Mouse (Mus musculus): ENCODE measurements around the gene Plekhg2. TPM values are rescaled to one million over a fixed set of nuclear protein-coding genes. Genes with fewer than 3 reads are reported as not detected.

Plekhg2 gene
- polyA plus RNA-seq, 1 experiment from 2014 or later: 18.8 TPM

DNA sequence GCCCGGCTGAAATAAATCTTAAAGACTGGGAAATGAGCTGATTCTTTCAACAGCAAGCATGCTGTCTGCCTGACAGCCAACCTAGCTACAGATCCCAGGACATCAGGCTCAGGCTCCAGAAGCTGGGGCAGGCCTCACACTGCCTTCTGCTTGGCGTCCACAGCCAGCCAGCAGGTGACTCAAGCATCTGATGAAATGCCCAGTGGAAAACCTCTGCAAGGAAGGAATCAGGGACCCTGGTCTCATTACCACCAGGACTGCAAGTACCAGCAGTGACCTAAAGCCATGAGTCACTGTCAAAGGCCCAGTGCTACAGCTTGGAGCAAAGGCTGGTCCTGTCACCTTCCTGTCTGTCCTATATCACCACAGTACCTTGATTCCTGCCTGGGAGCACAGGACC, 36.9 kb downstream of the Plekhg2 start:
- Histone ChIP-seq H3K9me3 (ENCODE audit: control insufficient read depth, low read length) (no peaks in the 10 kb centered on the region), H3K4me2 (ENCODE audit: low read length) (no peak overlapping the region), H3K27ac (ENCODE audit: low read depth, low read length) (no peak overlapping the region), H3K4me3 (ENCODE audit: low read length) (no peak overlapping the region), H3K9ac (ENCODE audit: low read depth, low read length) (no peak overlapping the region), H3K4me1 (ENCODE audit: control insufficient read depth, insufficient read depth, low read depth, low read length) (peaks cover 12% of the 10 kb centered on the region), H3K36me3 (ENCODE audit: control insufficient read depth, insufficient read depth, low read length) (peaks cover 4% of the 10 kb centered on the region), H3K27me3 (replicated peaks; ENCODE audit: control insufficient read depth, insufficient read depth, low read length) (no peaks in the 10 kb centered on the region)
- whole genome bisulfite sequencing: 100% methylated on average over 2 of the region's 2 CpGs
- no peak for ATAC-seq

- H3K4me3 ChIP-seq (ENCODE audit: low read length): no peak overlapping the region
- WGBS: 95% methylated on average over 4 of the region's 4 CpGs
- H3K9ac ChIP-seq (ENCODE audit: low read depth, low read length): no peak overlapping the region
- no peaks in the 10 kb centered on the region for H3K27me3 ChIP-seq (replicated peaks; ENCODE audit: control insufficient read depth, insufficient read depth, low read length)
- peaks cover 12% of the 10 kb centered on the region for H3K4me1 ChIP-seq (ENCODE audit: control insufficient read depth, insufficient read depth, low read depth, low read length)
- no peak overlapping the region for H3K27ac ChIP-seq (ENCODE audit: low read depth, low read length)
- no peak for ATAC-seq
- H3K36me3 ChIP-seq (ENCODE audit: control insufficient read depth, insufficient read depth, low read length): peaks cover 12% of the 10 kb centered on the region
- no peaks in the 10 kb centered on the region for H3K9me3 ChIP-seq (ENCODE audit: control insufficient read depth, low read length)
- H3K4me2 ChIP-seq (ENCODE audit: low read length): no peak overlapping the region
Observed at GRCm38 (mm10) chr7:28334534-28334933, 37.9 kb downstream of the Plekhg2 start.

- H3K27me3 ChIP-seq (replicated peaks; ENCODE audit: control insufficient read depth, insufficient read depth, low read length): no peaks in the 10 kb centered on the region
- no peaks in the 10 kb centered on the region for H3K9me3 ChIP-seq (ENCODE audit: control insufficient read depth, low read length)
- WGBS: 100% methylated on average over 2 of the region's 2 CpGs
- peaks cover 58% of the 10 kb centered on the region for H3K36me3 ChIP-seq (ENCODE audit: control insufficient read depth, insufficient read depth, low read length)
- no peak overlapping the region for H3K27ac ChIP-seq (ENCODE audit: low read depth, low read length)
- ATAC-seq: no peak
- H3K4me3 ChIP-seq (ENCODE audit: low read length): no peak overlapping the region
- no peaks in the 10 kb centered on the region for H3K4me1 ChIP-seq (ENCODE audit: control insufficient read depth, insufficient read depth, low read depth, low read length)
- H3K9ac ChIP-seq (ENCODE audit: low read depth, low read length): no peak overlapping the region
- no peak overlapping the region for H3K4me2 ChIP-seq (ENCODE audit: low read length)
Observed at GRCm38 (mm10) chr7:28328260-28328659, 44.1 kb downstream of the Plekhg2 start.

DNA sequence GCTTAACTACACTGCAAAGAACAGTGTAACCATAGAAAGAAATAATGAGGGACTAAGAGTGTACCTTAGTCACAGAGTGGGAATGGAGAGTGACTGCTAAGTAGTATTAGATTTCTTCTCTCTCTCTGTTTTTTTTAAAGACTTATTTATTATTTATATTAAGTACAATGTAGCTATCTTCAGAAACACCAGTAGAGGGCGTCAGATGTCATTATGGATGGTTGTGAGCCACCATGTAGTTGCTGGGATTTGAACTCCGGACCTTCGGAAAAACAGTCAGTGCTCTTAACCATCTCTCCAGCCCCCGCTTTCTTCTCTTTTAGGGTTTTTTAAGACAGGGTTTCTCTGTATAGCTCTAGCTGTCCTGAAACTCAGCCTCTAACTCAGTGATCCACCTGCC, 45.9 kb downstream of the Plekhg2 start:
- Histone ChIP-seq H3K9ac (ENCODE audit: low read depth, low read length) (no peak overlapping the region), H3K4me1 (ENCODE audit: control insufficient read depth, insufficient read depth, low read depth, low read length) (no peaks in the 10 kb centered on the region)
- 78% methylated on average over 4 of the region's 4 CpGs for WGBS

GRCm38 (mm10) chr7:28325293-28325692, 47.1 kb downstream of the Plekhg2 start:
- Histone ChIP-seq H3K4me1 (ENCODE audit: control insufficient read depth, insufficient read depth, low read depth, low read length) (no peaks in the 10 kb centered on the region), H3K9me3 (ENCODE audit: control insufficient read depth, low read length) (no peaks in the 10 kb centered on the region), H3K27me3 (replicated peaks; ENCODE audit: control insufficient read depth, insufficient read depth, low read length) (no peaks in the 10 kb centered on the region), H3K36me3 (ENCODE audit: control insufficient read depth, insufficient read depth, low read length) (peaks cover 75% of the 10 kb centered on the region), H3K9ac (ENCODE audit: low read depth, low read length) (no peak overlapping the region), H3K4me3 (ENCODE audit: low read length) (no peak overlapping the region), H3K27ac (ENCODE audit: low read depth, low read length) (no peak overlapping the region), H3K4me2 (ENCODE audit: low read length) (no peak overlapping the region)
- 96% methylated on average over 8 of the region's 8 CpGs for WGBS
- no peak for ATAC-seq

More for the DNA sequence above, 45.9 kb downstream of the Plekhg2 start:
- Histone ChIP-seq H3K4me3 (ENCODE audit: low read length) (no peak overlapping the region), H3K27ac (ENCODE audit: low read depth, low read length) (no peak overlapping the region), H3K4me2 (ENCODE audit: low read length) (no peak overlapping the region), H3K36me3 (ENCODE audit: control insufficient read depth, insufficient read depth, low read length) (peaks cover 73% of the 10 kb centered on the region), H3K9me3 (ENCODE audit: control insufficient read depth, low read length) (no peaks in the 10 kb centered on the region), H3K27me3 (replicated peaks; ENCODE audit: control insufficient read depth, insufficient read depth, low read length) (no peaks in the 10 kb centered on the region)
- no peak for ATAC-seq

GRCm38 (mm10) chr7:28321974-28322720, 50.3 kb downstream of the Plekhg2 start:
- Histone ChIP-seq H3K9me3 (ENCODE audit: control insufficient read depth, low read length) (no peaks in the 10 kb centered on the region), H3K27me3 (replicated peaks; ENCODE audit: control insufficient read depth, insufficient read depth, low read length) (no peaks in the 10 kb centered on the region), H3K4me3 (ENCODE audit: low read length) (no peak overlapping the region), H3K9ac (ENCODE audit: low read depth, low read length) (no peak overlapping the region), H3K36me3 (ENCODE audit: control insufficient read depth, insufficient read depth, low read length) (peaks cover 79% of the 10 kb centered on the region), H3K4me1 (ENCODE audit: control insufficient read depth, insufficient read depth, low read depth, low read length) (no peaks in the 10 kb centered on the region), H3K4me2 (ENCODE audit: low read length) (no peak overlapping the region), H3K27ac (ENCODE audit: low read depth, low read length) (no peak overlapping the region)
- WGBS: 95% methylated on average over 15 of the region's 15 CpGs
- no peak for ATAC-seq

DNA sequence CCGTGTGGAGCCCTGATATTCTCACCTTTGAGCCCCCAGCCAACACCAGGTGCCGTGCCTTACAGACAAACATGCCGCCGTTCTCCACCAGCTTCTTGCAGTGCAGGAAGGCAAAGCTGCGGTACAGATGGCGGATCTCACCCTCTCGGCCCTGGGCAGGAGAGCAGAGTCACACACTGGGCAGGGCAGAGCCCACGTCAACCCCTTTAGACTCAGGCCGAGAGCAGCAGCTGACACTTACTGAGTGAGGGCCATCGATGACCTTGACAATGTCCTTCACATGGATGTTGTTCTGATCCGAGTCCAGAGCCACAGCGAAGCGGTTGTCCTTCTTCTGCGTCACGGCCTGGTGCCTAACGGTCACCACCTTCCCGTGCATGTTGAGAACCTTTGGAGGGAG, 53.7 kb downstream of the Plekhg2 start:
- no peak overlapping the region for H3K9ac ChIP-seq (ENCODE audit: low read depth, low read length)
- peaks cover 80% of the 10 kb centered on the region for H3K36me3 ChIP-seq (ENCODE audit: control insufficient read depth, insufficient read depth, low read length)
- no peak overlapping the region for H3K4me3 ChIP-seq (ENCODE audit: low read length)
- no peaks in the 10 kb centered on the region for H3K27me3 ChIP-seq (replicated peaks; ENCODE audit: control insufficient read depth, insufficient read depth, low read length)
- 92% methylated on average over 17 of the region's 17 CpGs for WGBS
- no peak overlapping the region for H3K4me2 ChIP-seq (ENCODE audit: low read length)
- H3K27ac ChIP-seq (ENCODE audit: low read depth, low read length): no peak overlapping the region
- H3K4me1 ChIP-seq (ENCODE audit: control insufficient read depth, insufficient read depth, low read depth, low read length): no peaks in the 10 kb centered on the region
- H3K9me3 ChIP-seq (ENCODE audit: control insufficient read depth, low read length): no peaks in the 10 kb centered on the region
- ATAC-seq: no peak

- no peak overlapping the region for H3K9ac ChIP-seq (ENCODE audit: low read depth, low read length)
- no peak for ATAC-seq
- peaks cover 75% of the 10 kb centered on the region for H3K36me3 ChIP-seq (ENCODE audit: control insufficient read depth, insufficient read depth, low read length)
- H3K4me2 ChIP-seq (ENCODE audit: low read length): no peak overlapping the region
- WGBS: 89% methylated on average over 3 of the region's 3 CpGs
- H3K4me1 ChIP-seq (ENCODE audit: control insufficient read depth, insufficient read depth, low read depth, low read length): no peaks in the 10 kb centered on the region
- H3K9me3 ChIP-seq (ENCODE audit: control insufficient read depth, low read length): no peaks in the 10 kb centered on the region
- H3K27ac ChIP-seq (ENCODE audit: low read depth, low read length): no peak overlapping the region
- no peaks in the 10 kb centered on the region for H3K27me3 ChIP-seq (replicated peaks; ENCODE audit: control insufficient read depth, insufficient read depth, low read length)
- H3K4me3 ChIP-seq (ENCODE audit: low read length): no peak overlapping the region
Observed at GRCm38 (mm10) chr7:28318036-28318435, 54.4 kb downstream of the Plekhg2 start.

DNA sequence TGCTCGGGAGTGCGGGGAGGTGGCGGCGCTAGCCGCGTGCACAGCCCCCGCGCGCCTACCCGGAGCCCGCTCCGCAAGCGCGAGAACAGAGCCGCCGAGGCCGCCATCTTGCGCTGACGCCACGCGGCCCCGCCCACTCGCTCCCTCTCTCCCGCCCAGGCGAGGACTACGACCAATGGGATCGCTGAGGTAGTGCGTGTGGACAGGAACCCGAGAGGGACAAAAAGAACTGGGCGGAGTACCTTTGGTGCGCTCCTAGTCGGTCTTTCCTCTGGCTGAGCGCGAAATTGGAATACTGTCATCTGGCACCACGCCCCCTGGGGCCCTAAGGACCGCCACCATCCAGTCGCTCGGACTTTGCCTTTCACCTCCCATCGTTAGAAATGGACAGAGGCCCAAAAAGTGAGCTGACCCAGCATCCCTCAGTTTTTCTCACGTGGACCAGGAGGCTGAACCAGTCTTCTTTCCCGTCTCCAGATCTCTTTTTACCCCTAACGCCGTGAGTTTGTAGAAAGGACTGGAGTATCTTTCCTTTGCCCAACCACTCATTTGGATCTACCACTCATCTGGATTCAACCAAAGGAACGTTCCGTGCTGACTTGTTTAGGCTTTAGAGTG, 60.4 kb downstream of the Plekhg2 start, which contains the start of gene Timm50:
Timm50 (minus strand) TSS at position 147 of the 618 bp plus-strand sequence.
- Histone ChIP-seq H3K27ac (ENCODE audit: low read depth, low read length) (peak within 1 kb of the TSS; percentile 80), H3K9ac (ENCODE audit: low read depth, low read length) (peak within 1 kb of the TSS; percentile 93), H3K27me3 (replicated peaks; ENCODE audit: control insufficient read depth, insufficient read depth, low read length) (no peaks in the 10 kb centered on the region), H3K4me3 (ENCODE audit: low read length) (peak within 1 kb of the TSS; percentile 93), H3K4me2 (ENCODE audit: low read length) (peak within 1 kb of the TSS; percentile 94), H3K4me1 (ENCODE audit: control insufficient read depth, insufficient read depth, low read depth, low read length) (peaks cover 8% of the 10 kb centered on the region), H3K36me3 (ENCODE audit: control insufficient read depth, insufficient read depth, low read length) (peaks cover 36% of the 10 kb centered on the region), H3K9me3 (ENCODE audit: control insufficient read depth, low read length) (no peaks in the 10 kb centered on the region)
- under 1% methylated on average over 42 of the region's 45 CpGs for WGBS
- ATAC-seq: peak; percentile 97
